Mouse (Mus musculus) liver, embryonic 14 days (tissue): Measurements from ENCODE around the gene Defb33. TPM values are rescaled to one million over a fixed set of nuclear protein-coding genes. Genes with fewer than 3 reads are reported as not detected.

ENCODE experiments used
- polyA plus RNA-seq: library from polyadenylated mRNA; depleted of rRNA; stranded (reverse); fragments of >200 nt; gene quantifications from 2 replicates; pipeline ENCODE4 v1.2.3, GENCODE M21; 2012; rRNA removed

The Defb33 gene
- not detected in 2 replicates for polyA plus RNA-seq

DNA sequence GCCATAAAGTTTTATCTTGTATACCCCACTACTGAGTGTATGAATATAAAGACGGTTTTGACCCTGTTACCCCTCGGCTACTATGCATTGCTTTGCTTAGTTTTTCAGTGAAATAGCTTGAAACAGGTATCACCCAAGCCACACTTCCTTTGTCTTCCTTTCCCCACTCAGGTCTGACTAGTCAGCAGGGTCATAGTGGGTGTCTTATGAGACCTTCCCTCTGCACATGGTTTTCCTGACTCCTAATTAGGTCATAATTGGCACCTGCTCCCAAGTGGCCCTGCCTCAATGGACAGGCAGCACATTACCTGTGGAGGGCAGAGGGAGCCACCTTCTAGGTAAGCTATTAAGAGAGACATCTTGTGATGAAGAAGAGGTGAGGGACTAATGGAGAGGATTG is at the start of gene Defb33:
Gene Defb33, plus strand, starts transcription at position 301 of the 400 bp plus-strand sequence.

GRCm38 (mm10) chr8:20902527-20902926 is 10.1 kb downstream of the Defb33 start, which contains the start of gene Gm15056:
Gm15056 (minus strand) TSS chr8:20902627.

GRCm38 (mm10) chr8:20921971-20922370 is 29.5 kb downstream of the Defb33 start, which contains the start of gene Gm6040:
Gm6040 (minus strand) TSS chr8:20922071.

GRCm38 (mm10) chr8:20944610-20945009 is 52.1 kb downstream of the Defb33 start, which contains the start of gene AY761185:
AY761185 (minus strand) TSS chr8:20944710.

Other genes with a start within 250 kb of the Defb33 start
- gene Gm15056, start 10.0 kb downstream of the Defb33 start, polyA plus RNA-seq, result not detected in 2 replicates
- gene Gm6040, start 29.4 kb downstream of the Defb33 start, polyA plus RNA-seq, result not detected in 2 replicates
- not detected in 2 replicates for gene AY761185, start 52.0 kb downstream of the Defb33 start, polyA plus RNA-seq
- gene Defa21, start 132.9 kb downstream of the Defb33 start, polyA plus RNA-seq, result not detected in 2 replicates
- gene Defa23, start 162.4 kb downstream of the Defb33 start, polyA plus RNA-seq, result not detected in 2 replicates
- not detected in 2 replicates for gene Defa35, start 172.4 kb downstream of the Defb33 start, polyA plus RNA-seq
- not detected in 2 replicates for gene Defa25, start 191.8 kb downstream of the Defb33 start, polyA plus RNA-seq
- gene Gm14851, start 203.4 kb downstream of the Defb33 start, polyA plus RNA-seq, result not detected in 2 replicates
- not detected in 2 replicates for gene Defa30, start 242.0 kb downstream of the Defb33 start, polyA plus RNA-seq